Mouse (Mus musculus) midbrain, embryonic 11.5 days (tissue): ENCODE measurements at regions not wholly inside any gene's neighbourhood (a gene's known extent, or its start where the extent isn't known, plus 50 kb on each side); places are given as distances from the start of the nearest gene placed in this dataset.

ENCODE experiments used
- ATAC-seq: fragments of 200-750 bp; cut with Nextera tagmentation; 2 replicates; pipeline ENCODE4 v1.8.0; 2017; ENCODE audit warnings: moderate TSS enrichment, moderate library complexity; ENCODE audit not compliant: low FRiP score
- DNase-seq: peaks from one replicate; pipeline ENCODE4 v3.0.0; 2015; ENCODE audit warnings: low spot score; ENCODE audit errors: missing footprints
- H3K27ac ChIP-seq: fragments of 300-500 bp; sonication (generic); 2 replicates; pipeline ENCODE4 v1.5.1; 2014; ENCODE audit warnings: low read depth, low read length
- H3K27me3 ChIP-seq: fragments of 300-500 bp; sonication (generic); 2 replicates; pipeline ENCODE4 v1.6.1; 2014; ENCODE audit warnings: mild to moderate bottlenecking, low read length, moderate library complexity, mixed read lengths; ENCODE audit not compliant: control insufficient read depth, insufficient read depth
- H3K36me3 ChIP-seq: fragments of 300-500 bp; sonication (generic); 2 replicates; pipeline ENCODE4 v1.6.1; 2014; ENCODE audit warnings: mild to moderate bottlenecking, low read length, moderate library complexity, mixed read lengths; ENCODE audit not compliant: control insufficient read depth, insufficient read depth
- H3K4me1 ChIP-seq: fragments of 300-500 bp; sonication (generic); 2 replicates; pipeline ENCODE4 v1.6.1; 2014; ENCODE audit warnings: low read length; ENCODE audit not compliant: control insufficient read depth, insufficient read depth
- H3K4me2 ChIP-seq: fragments of 300-500 bp; sonication (generic); 2 replicates; pipeline ENCODE4 v1.6.1; 2014; ENCODE audit warnings: mild to moderate bottlenecking, moderate library complexity
- H3K4me3 ChIP-seq: fragments of 300-500 bp; sonication (generic); 2 replicates; pipeline ENCODE4 v1.5.1; 2014; ENCODE audit warnings: low read depth, low read length
- H3K9ac ChIP-seq: fragments of 300-500 bp; sonication (generic); 2 replicates; pipeline ENCODE4 v1.6.1; 2014; ENCODE audit warnings: low read length
- H3K9me3 ChIP-seq: fragments of 300-500 bp; sonication (generic); 2 replicates; pipeline ENCODE4 v1.6.1; 2016; ENCODE audit warnings: low read length; ENCODE audit not compliant: control insufficient read depth
- WGBS: fragments of 180-500 bp; shearing (Covaris S2); extraction: QIAGEN DNeasy Blood & Tissue Kit; methylation state at CpG from one replicate; pipeline ENCODE4 v1.1.7; 2014; 5-methylcytosine and 5-hydroxymethylcytosine counted together

DNA sequence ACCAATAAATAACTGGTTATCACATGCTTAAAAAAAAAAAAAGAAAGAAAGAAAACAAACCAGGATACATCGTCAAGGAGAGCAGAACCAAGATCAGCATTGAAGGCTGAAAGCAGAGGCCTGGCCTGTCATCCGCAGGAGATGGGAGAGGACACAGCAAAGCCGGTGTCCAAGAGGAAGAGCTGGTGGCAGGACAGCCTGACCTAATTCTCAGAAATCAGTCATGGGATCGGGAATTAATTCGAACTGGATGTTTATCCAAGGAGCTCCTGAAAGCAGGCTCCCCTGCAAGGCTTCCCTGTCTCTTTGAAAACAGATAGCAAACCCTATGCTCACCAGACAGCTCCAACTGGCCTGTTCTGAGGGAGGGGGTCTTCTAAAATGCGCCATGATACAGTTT, 75.5 kb upstream of the 4930412O13Rik start:
- no peak overlapping the region for H3K9ac ChIP-seq

More for the DNA sequence above, 75.5 kb upstream of the 4930412O13Rik start:
- Histone ChIP-seq H3K27me3 (no peaks in the 10 kb centered on the region), H3K9me3 (no peaks in the 10 kb centered on the region), H3K27ac (no peak overlapping the region), H3K36me3 (no peaks in the 10 kb centered on the region), H3K4me1 (no peaks in the 10 kb centered on the region), H3K4me3 (no peak overlapping the region), H3K4me2 (no peak overlapping the region)
- WGBS: 85% methylated on average over 6 of the region's 6 CpGs
- no peak for ATAC-seq
- DNase-seq: no peak
